Mouse (Mus musculus) retina, postnatal 1 day (tissue): ENCODE measurements at regions not wholly inside any gene's neighbourhood (a gene's known extent, or its start where the extent isn't known, plus 50 kb on each side); places are given as distances from the start of the nearest gene placed in this dataset.

ENCODE experiments used
- DNase-seq: peaks from one replicate; pipeline ENCODE4 v3.0.0-alpha.2; 2012

DNA sequence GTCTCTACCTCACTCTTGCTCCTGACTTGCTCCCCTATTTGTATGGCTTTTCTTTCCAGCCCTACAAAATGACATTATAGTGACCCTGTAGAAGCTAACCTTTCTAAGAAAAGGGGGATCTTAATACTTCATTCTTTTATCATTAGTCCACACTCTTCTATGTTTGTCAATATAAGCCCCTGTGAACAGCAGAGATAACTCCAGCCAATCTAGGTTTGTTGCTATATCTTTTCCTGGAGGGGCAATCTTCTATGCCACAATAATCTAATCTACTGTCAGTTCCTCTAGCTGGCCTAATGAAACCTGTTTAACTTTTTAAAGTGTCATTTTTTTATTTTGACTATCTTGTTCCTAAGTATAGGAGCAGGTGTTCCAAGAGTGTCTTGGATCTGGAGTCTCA lies 622.2 kb downstream of the Gbe1 start:
- DNase-seq: no peak

DNA sequence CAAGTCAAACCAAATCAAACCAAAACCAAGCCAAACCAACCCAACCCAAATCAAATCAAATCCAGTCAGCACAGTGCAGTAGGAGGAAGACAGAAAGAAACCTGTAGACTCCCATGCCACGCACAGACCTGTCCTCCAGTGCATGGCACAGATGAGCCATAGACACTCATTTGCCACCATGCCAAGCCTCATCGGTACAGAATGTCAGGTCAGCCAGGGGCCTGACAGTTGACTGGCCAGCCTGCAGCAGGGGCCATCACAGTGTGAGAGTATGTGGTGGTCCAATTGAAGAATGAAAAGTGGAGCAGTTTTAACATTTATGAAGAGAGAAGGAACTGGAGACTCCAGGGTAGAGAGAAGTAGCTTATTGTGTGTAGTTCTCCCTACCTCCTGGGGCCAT lies 639.2 kb downstream of the Gbe1 start:
- DNase-seq: no peak
